Mouse (Mus musculus) cerebellum, postnatal 10 days (tissue): ENCODE data around the gene Shb.
A peak's percentile ranks its signal among the peaks of the same experiment; 100 is the strongest.

Experiments
- DNase-seq, 2 experiments: peaks; one replicate each; pipeline ENCODE4 v3.0.0; 2021; ENCODE audit warnings: mixed read lengths in 2 of 2

Gene Shb

DNA sequence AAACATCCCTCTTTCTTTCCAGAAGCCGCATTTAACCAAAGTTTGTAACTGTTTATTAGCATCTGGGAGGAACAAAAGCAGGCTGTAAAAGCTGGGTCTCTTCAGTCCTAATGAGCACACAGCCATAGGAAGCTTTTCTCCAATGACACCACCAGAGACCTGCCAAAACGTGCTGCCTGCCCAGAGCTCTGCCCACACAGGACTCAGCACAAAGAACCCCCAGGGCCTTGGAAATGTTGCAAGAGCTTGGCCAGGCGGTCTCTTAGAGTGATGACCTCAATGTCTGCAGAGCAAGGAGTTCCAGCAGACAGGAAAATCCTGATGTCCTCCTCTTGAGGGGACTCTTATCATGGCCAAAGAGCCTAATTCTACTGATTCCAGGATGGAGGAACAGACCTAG is 28.5 kb downstream of the Shb start:
- peak in 1 of 2 experiments; percentile 51 for DNase-seq

DNA sequence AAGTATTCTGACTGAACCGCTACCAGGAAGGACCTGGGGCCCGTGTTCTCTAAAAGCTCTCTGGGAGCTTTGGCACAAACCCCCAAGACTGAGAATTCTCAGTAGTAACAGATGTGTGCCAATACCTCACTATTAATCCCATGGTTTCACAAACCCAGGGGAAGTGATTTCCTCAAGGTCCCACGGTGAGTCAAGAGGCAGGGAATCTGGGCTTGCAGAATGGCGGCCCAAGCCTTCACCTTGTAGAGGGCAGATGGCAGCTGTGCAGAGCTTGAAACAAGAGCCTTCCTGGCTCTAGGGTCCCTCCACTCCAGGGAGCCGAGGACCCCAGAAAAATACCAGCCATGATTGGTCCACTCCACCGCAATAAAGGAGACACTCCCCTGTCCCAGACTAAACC is 28.9 kb downstream of the Shb start:
- no peak for DNase-seq

DNA sequence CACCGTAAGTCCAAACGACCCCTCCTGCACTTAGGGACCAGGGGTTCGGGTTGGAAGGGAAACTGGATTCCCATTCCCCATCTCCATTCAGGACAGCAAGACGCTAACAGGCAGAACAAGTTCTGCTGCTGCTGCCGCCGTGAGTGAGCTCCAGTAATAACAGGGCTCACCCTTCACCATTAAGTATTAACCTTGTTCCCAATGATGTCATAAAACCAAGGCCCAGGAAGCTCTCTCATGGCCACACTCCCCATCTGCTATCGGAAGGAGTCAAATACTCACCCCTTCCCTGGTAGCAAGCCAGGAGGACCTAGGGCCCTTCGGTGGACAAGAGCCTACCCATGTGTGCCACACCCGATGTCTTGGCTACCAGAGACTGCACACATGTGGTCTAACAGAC is 30.3 kb downstream of the Shb start:
- DNase-seq, result no peak

DNA sequence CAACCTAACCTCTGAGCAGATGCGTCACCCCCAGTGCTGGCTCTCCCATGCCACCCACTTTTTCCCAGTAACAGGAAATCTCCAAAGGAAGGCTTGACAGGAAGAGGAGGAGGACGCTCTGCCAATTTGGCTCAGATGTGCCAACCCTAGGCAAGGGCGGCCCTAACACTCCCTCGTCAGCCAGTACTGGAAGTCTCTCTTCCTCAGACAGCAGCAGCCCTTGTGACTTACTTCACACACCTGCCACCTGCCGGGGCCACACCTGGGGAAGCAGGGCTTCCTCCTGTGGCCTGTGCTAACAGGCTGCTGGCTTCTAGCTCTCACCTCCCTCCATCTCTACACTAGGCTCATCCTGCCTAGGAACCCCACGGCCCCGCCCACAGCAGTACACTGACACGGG is 31.9 kb downstream of the Shb start:
- DNase-seq, result no peak

DNA sequence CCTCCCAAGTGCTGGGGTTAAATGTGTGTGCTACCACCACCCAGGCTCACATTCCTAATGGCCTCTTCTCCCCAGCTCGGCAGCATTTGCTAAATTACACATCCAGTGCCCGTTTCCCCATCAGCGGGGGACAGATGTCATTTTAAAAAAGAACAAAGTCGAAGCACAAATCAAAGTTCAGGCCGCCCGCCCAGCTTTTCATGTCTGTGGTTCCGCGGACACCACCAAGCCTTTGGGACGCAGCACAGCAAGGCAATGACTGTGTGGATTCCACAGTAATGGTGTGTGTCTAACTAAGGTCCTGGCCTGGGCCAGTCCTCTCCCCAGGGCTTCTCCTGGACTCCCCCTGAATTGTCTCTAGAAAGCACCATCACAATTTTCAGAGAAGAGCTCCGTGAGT is 32.7 kb downstream of the Shb start:
- no peak for DNase-seq

DNA sequence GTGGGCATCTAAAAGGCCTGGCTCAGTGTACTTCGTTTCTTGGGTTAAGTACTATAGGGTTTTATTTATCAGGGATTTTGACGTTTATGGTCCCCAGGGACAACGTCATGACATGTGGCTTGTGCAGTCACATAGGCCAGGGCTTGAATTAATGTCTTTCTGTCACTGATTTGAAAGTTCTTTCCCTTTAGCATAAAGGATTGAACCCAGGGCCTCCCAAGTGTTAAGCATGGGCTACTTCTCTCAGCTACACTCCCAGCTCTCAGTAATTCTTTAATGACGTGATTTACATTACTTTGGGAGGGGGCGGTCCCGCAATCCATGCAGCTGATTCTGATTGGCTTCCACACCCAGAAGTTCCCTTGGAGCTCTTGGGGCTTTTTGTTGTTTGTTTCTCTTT is 33.2 kb downstream of the Shb start:
- DNase-seq, result no peak

DNA sequence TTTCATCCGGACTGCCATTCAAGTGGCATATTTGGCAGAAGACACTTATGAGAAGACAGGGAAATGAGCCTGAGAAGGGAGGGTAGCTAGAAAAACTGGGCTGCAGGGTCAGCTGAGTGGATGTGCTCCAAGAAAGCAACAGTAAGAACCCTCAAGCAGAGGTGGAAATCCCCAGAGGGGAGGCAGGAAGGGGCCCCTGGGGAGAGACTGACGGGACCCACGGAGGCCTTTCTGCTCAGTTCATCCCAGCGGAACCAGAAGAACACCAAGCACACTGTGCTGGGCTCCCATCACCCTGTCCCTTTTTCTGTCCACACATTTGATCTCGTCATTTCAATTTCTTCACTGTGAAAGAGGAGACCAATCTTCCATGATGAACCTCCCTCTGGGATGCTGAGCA is 33.9 kb downstream of the Shb start:
- DNase-seq, result no peak

DNA sequence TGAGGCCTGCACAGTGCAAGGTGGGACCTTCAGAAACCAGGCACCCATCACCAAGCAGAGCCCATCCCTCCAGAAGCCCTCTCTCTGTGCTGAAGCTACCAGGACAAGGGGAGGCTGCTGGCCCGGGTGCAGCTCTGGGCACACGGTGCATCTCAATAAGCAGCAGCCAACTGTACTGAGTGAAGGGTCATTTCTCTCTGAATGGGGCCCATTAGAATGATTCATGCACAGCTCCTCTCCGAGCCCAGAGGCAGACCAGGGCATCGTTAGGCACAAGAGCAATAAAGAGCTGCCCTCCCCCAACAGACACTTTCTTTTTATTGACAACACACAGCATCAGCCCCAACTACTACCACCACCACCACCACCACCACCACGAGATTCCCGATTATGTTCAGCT is 35.0 kb downstream of the Shb start:
- no peak for DNase-seq

DNA sequence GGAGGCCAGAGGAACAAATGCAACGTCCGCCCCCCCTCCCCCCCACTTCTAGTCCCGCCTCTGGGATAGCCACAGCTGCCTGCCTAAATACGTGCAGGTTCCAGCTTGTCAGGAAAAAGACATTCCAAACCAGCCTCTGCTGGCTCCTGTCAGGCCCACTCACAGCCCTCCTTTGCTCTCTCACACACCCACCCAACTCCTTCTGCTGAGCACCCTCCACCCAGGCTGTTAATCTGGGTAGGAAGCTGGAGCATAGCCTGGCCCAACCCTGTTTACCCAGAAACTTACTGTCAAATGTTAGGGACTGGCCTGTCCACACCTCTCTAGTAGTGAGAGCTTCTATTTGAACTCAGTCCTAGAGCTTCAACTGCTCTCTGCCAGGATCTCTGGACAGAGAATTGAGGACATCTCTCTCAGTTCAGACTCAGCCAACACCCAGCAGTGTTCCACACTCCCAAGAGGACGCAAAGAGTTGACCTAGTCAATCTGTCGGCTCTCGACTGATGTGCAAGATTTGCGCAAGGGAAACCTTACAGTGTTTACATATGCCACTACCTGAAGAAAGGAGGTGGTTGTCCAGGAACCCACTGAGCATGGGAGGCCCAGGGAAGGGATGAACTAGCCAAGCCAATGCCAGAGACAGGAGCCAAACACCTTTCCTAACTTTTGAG is 36.6 kb downstream of the Shb start:
- DNase-seq, result no peak

DNA sequence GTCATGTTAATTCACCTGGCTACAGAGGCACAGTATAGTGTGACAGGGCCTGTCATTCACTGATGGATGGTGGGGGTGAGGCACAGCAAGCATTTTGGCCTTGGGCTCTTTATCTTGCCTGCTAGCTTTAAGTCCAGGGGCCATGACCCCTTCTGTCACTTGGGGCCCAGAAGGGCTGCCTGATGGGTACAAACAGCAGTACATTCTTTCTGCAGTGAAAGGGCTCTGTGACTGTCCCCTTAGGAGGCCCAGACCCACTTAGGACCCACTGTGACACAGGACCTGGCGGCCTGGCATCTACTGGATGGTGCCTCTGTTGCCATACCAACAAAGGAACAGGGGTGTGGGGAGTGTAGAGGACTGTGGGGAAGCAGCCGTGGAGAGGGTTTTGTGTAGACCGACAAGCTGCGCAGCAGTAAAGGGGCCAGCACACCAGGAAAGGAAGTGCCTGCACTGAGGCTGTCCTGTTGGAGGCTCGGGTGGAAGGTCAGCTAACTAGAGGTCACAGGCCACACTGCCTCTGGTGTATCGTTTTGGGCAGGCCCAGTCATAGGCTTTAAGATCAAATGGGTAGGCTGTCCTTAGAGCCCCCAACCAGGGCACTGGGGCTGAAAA is 38.4 kb downstream of the Shb start:
- no peak for DNase-seq

DNA sequence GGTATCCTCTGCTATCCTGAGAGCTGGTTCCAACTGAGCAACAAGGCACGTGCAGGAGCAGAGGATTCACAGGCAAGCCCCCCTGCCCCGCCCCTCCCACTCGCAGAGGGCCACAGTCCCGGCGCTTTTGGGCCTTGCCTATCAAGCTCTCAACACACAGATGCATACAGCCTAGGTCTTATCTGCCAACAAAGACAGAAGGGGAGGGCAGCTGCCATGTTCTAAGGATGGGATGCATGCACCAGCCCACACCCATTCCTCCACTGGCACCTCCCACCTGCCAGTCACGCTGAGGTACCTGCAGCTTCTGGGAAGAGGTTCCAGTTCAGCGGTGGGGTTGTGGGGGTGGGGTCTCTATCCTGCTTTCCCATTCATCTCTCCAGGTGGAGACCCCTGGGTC is 39.2 kb downstream of the Shb start:
- DNase-seq, result no peak

DNA sequence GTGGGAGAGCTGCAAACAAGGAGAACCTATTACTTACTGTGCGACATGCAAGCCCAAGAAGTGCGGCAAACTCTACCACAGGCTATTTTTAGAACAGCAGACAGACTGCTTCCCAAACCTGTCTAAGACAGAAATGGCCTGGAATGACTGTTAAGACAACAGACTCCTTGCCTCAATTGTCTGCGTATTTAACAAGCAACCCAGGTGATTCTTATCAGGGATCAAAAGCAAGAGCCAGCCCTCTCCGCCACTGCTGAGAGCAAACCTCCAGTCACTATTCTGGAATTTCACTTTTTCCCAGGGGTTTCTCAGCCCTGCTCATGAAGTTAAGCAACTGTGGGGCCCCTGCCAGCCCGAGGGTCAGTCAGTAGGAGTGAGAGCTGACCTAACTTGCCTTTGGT is 39.6 kb downstream of the Shb start:
- DNase-seq, result no peak

DNA sequence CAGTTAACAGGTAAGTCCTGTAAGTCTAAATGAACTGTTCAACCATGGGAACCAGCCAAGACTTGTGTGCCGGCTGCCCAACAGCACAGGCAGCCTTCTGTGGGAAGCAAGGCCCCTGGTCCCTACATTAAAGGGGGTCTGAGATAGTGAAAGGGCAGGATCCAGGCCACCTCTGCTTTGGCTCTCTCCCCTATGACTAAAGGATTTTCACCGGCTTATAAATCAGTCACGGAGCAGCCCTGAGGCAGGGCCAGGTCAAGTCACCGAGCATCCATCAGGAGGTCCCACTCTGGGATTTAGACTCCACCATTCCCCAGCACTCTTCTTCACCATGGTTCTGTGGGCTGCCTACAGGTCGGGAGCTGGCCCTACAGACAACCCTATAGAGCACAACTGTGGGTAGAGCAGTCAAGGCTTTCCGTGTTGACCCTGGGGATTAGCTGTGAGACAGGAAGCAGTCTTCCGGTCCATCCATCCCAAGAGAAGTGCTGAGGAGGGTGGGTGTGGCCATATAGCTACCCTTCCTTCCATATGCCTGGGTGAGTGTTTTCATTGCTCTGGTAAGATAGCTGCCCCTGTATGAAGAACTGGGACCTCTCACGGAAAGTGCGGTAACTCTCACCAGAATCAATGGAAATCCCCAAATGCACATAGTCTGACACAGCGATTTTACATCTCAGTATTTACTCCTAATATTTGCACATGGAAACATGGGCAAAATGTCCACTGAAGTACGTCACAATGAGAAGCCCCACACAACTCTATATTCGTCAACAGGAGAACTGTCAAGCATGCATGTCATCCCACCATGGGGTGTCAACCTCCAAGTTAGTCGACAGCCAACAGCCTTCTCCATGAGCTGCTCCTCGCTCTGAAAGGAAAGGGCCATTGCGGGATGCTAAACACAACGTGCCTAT is 40.3 kb downstream of the Shb start:
- no peak for DNase-seq

DNA sequence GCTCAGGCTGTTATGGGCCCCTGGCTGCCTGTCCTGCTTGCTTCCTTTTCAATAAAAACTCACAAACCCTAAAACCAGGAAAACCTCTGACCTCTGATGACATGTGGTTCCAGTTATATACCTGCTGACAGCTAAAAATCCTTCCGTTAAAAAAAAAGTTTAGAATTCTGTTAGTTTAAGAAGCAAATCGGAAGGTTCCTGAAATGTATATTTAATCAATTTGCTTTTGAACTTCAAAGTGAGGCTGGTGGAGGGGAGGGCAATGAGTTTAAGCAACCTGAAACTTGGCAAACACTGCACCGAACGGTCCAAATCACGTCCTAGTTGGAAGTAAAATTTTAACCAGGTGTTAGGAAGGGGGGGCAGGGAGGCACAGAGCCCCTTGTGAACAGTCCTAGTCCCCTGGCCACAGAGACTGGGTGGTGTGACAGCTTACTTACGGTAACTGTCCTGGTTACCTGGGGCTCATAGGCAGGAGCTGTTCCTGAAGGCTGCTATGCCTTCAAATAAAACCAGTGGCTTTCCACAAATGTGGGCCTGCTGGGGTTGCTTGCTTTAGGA is 41.1 kb downstream of the Shb start:
- DNase-seq, result no peak

DNA sequence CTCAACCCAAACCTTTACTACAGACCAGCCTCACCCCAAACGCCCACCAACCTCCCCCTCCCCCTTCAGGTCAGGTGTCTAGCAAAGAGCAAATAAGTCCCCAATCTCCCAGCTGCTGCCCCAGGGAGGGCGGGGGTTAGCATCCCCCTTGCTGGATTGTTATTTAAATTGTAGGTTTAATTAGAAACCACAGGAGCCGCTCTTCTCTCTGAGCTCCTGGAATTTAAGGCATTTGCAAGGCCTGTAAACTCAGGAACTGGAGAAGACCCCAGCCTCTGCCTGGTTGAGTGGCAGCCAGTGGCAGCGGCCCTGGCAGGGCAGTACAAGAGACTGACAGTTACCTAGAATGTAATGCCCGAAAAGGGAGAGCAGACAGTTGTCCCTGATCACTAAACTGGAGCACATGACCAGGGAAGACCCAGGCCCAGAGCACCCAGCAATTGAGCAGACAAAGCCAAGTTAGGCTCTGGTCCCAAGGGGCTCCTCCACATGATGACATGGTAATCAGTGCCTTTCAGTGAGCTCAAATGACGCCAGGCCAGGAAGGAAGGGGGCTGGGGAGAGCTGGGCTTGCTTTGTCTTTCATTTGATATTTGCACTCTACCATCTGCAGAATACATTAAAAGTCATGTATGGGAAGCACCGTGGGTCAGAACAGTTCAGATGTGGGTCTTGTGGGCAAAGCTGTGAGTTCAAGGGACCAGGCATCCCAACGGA is 42.1 kb downstream of the Shb start:
- DNase-seq, result no peak

DNA sequence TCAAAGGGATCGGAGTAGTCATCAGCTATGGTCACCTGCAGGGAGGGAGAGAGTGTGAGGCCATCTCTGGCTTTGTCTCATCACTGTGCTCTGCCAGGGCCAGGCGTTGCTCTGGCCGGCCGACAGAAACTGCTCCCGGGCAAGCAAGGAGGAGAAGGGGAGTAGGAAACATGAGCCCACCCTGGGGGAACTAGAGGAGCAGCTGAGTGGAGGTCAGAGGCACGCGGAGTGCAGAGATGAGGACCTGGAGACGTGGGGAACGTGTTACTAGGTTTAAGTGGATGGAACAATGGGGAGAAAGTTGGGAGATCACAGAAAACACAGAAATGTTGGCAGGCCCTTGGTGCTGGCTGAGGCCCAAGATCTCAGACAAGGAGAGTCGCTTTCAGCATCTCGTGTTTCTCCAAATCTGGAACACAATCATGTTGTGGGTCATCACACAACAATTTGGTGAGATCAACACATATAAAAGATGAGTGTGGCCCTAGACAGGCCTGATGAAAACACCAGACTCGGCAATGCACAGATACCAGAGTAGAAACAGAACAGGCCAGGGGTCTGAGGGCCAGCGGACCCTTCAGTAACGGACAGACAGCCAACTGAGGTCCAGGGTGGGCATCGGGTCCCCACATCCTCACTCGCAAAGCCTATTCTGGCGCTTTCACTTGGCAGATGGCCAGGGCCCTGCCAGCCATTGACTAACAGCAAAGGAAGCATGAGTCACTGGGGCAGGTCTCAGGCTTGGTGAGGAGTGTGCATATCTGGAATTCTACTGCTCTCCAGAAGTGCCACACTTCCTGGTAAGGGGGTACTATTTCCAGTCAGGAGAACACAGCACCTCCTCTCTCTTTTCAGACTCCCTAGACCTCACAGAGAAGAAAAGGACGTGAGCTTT is 42.9 kb downstream of the Shb start:
- DNase-seq, result peak; percentile 77 to 78

DNA sequence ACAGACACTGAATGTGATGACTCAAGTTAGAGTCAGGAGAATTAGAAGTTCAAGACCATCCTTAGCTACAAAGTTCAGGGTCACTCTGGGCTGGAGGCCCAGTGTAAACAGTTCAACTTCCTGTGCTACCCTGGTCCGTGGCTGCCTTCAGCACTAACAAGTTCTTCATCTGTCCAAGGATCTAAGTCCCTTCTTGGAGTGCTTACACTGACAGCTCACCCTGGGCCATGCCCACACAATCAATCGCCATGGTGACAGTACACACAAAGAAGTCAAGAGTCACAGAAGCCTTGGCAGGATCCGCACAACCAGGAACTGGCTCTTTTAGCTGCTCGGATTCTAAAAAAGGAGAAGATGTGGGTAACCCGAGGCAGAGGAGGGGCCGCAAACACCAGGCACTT is 44.6 kb downstream of the Shb start:
- DNase-seq, result no peak

DNA sequence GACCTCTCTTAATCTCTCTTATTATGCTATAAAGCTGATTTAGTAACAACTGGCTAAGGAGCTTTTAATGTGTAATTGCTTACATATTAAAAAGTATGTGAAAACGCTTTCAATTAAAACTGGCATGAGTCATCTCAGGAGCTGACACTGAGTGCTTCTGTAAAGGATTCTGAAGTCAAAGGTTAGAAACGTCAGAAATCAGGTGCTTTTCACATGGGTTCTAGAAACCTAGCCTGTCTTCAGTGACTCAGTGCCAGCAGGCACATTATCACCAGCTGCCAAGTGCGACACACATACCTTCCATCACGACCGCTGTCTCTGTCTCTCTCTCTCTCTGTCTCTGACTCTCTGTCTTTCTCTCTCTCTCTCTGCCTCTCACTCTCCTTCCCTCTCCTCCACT is 47.2 kb downstream of the Shb start:
- no peak for DNase-seq

DNA sequence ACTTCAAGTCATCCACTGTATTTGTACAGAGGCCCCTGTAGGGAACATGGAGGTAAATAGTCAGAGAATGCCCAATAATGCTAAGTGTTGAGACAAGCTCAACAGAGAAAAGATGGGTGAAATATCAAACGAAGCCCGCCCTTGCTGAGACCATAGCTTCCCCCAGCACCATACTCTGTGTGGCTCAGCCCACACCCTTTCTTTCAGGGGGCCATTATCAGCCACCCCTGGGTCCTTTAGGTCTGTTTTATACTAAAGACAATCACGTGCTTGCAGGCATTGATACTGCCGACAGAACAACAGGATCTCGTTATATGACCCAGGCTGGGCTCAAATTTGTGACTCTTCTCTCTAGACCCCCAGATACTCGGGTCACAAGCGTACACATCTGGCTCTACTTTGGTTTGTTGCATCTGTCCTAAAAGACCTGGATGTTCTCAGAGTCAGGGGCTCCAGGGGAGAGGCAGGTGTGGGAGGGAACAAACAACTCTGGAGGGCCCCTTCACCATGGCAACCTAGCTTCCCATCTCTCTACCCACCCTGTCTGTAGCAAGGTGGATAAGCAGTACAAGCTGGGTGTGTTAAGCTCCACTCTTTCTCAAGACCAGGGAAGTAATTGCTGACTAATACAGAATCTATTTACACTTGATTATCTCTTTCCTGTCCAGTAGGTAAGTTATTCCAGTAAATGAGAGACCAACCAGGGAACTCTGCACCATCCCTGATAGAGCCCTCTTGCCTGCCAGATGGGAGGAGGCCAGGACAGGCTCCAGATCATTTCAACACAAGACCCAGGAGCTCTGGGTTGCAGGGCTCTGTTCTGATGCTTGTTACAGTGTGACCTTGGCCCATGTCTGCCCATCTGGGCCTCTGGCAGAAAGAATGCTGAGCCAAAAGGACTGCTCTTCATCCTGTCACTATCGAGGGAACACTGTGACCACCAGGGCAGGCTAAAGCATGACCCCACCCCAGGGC is 48.7 kb downstream of the Shb start:
- peak in 1 of 2 experiments; percentile 34 for DNase-seq

DNA sequence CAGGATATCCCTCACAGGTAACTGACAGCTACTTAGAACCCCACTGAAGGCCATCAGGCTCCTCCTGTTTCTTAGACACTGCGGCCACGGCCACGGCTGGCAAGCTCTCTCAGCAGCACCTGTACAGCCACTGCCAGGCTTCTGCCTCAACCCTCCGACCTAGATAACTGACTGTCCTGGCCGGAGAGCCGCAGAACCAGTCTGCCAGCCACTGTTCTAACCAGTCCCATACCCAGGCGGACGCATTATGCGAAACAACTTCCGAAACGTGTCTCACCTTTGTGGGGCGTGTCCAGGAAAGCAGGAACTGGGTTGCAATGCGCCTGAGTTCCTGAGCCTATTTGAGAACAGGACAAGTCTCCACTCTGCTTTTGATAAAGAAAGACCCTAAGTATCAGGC is 50.0 kb downstream of the Shb start:
- no peak for DNase-seq

DNA sequence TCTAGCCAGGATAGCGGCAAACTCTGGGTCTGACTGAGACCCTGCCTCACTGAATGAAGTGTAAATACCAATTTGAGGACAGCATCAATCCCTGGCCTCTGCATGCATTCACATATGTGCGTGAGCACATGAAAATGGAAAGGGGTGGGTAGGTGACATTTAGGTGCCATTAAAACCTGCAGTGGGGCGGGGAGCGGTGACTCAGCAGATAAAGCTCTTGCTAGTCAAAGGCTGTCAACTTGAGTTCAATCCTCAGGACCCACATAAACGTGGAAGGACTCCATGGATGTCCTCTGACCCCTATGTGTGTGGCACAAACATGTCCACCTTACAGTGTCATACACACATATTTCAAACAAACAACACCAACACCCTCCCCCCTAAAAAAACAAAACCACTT is 50.8 kb downstream of the Shb start:
- no peak for DNase-seq
